21 mouse cellular contexts compared by ENCODE assay signal in the genomic region with DNA sequence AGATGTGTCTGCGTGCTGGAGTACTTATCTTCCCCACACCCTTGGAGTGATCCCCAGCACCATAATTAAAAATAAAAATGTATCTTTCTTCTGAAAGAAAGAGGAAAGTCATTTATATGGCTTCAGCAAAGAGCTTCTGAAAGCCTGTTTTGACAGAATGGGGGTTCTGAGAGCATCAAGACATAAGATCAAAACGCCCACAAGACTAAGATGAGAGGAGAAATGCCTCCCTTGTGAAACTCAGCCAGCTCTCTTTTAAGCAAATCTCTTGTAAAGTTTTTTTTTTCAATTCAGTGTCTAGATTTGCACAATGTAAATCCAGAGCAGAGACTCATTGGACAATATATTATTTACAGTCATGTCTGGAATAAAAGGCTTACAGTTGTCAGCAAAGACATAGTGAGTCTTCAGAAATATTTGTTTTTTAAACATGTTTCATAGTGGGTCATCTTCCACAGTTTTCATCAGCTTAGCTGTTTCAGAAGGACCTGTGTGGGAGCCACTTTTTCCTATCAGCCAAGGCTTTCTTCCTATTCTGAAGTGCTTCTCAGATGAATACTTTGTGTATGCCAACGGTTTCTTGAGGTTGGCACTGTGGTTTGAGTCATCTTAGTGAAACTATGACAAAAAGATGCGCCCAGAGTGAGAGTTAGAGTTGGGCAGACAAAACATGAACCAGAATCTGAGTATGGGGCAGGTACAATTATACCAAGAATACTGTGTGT.
DNase-seq lines count a peak whose midpoint lies in the region; ATAC-seq and TF ChIP-seq lines count a peak whose summit lies in the region.
"Had no signal": no experiment of that assay in that cellular context is flagged by ENCODE, and none has a peak within 500 bp of the region (broad histone marks: within the 10 kb centered on the region; RNA-seq: fewer than 3 reads in every experiment).

No protein-coding gene starts in this region.

- TF ChIP-seq POLR2A in spleen, adult 2 months (IDR thresholded peaks at IDR 0.05; ENCODE audit: low read depth, low read length), result no peak

- peak; percentile 84 for ATAC-seq in activated CD4-positive, CD25-positive, alpha-beta regulatory T cell, adult 4 months
- ATAC-seq: forebrain, embryonic 13.5 days; forebrain, postnatal 0 days; hindbrain, embryonic 16.5 days had no signal

- peak overlapping the region; percentile 21; the same call in 1 of the 2 replicates for H3K27ac ChIP-seq in spleen, adult 2 months (ENCODE audit: insufficient read depth, low read length)
- H3K27ac ChIP-seq: embryonic facial prominence, embryonic 10.5 days; forebrain, embryonic 13.5 days; heart, embryonic 13.5 days; hindbrain, embryonic 12.5 days had no signal

- WGBS in spleen, adult 2 months, result 63% methylated on average over 4 of the region's 4 CpGs

- TF ChIP-seq CTCF in spleen, adult 2 months (IDR thresholded peaks at IDR 0.05; ENCODE audit: extremely low read depth, insufficient read depth, insufficient read length, insufficient replicate concordance), result no peak

- no peak for DNase-seq in spleen, adult 2 months (ENCODE audit: low read depth in 1 of 2, low spot score in 2 of 2)
- DNase-seq in spleen, adult 12 weeks (ENCODE audit: low spot score), result no peak
- DNase-seq in CD4-positive helper T cell, adult 2 months (ENCODE audit: low read depth, low spot score), result peak; percentile 78
- DNase-seq in naive thymus-derived CD4-positive, alpha-beta T cell, adult 2 months (ENCODE audit: low read depth), result peak; percentile 81
- DNase-seq in frontal cortex, postnatal 10 days (ENCODE audit: low spot score in 2 of 2), result no peak
- no peak for DNase-seq in ovary, postnatal 10 days (ENCODE audit: low spot score)
- DNase-seq: adrenal gland, postnatal 10 days; B cell, adult 2 months; cerebellum, adult 18-20 months; cerebellum, adult 9-11 months; cerebellum, postnatal 36 days; forebrain, postnatal 0 days; gastrocnemius, postnatal 36 days; heart, adult 11 months; heart, postnatal 4 days had no signal

- no peaks in the 10 kb centered on the region for H3K27me3 ChIP-seq in spleen, adult 2 months (ENCODE audit: control insufficient read depth, insufficient read depth, low read length)
- H3K27me3 ChIP-seq: forebrain, embryonic 13.5 days; heart, embryonic 13.5 days; hindbrain, embryonic 12.5 days had no signal

- no peaks in the 10 kb centered on the region for H3K36me3 ChIP-seq in spleen, adult 2 months (ENCODE audit: control insufficient read depth, insufficient read depth, low read length)
- H3K36me3 ChIP-seq: embryonic facial prominence, embryonic 10.5 days; heart, embryonic 13.5 days; hindbrain, embryonic 12.5 days had no signal

- H3K4me1 ChIP-seq in spleen, adult 2 months (ENCODE audit: control insufficient read depth, insufficient read depth, insufficient read length), result no peaks in the 10 kb centered on the region
- H3K4me1 ChIP-seq: hindbrain, embryonic 12.5 days had no signal

- H3K4me3 ChIP-seq in spleen, adult 2 months (ENCODE audit: extremely low read depth, insufficient read depth, insufficient read length), result no peak overlapping the region
- H3K4me3 ChIP-seq: embryonic facial prominence, embryonic 10.5 days; forebrain, embryonic 13.5 days; heart, embryonic 13.5 days; hindbrain, embryonic 12.5 days had no signal

Comparison
In these comparisons a context has a peak if more than half of its experiments do, and no peak if none do; other contexts are left out.
1. DNase-seq: peak in CD4-positive helper T cell, adult 2 months (single experiment) and naive thymus-derived CD4-positive, alpha-beta T cell, adult 2 months (single experiment); none in spleen, adult 2 months (0 of 2), spleen, adult 12 weeks (single experiment), frontal cortex, postnatal 10 days (0 of 2) and ovary, postnatal 10 days (single experiment).